Mouse (Mus musculus): ENCODE data around the gene Pgbd5. TPM values are rescaled to one million over a fixed set of nuclear protein-coding genes. Genes with fewer than 3 reads are reported as not detected.
A peak's percentile ranks its signal among the peaks of the same experiment; 100 is the strongest.

Pgbd5 gene
- 1 to 10 TPM; 9.1 to 9.5 TPM for total RNA-seq (2021)
- long read RNA-seq, experiment 1, transcript Pgbd5-201 (7 exons, 2,824 nt), result major isoform, 16 of 17 reads
- long read RNA-seq, experiment 1, partial matches to known transcripts, result 0 of 17 reads
- long read RNA-seq, experiment 1, other reads (novel, unspliced or antisense), result 1 of 17 reads
- long read RNA-seq, experiment 2, transcript Pgbd5-201 (7 exons, 2,824 nt), result major isoform, 16 of 20 reads
- long read RNA-seq, experiment 2, partial matches to known transcripts, result 2 of 20 reads
- long read RNA-seq, experiment 2, other reads (novel, unspliced or antisense), result 2 of 20 reads

DNA sequence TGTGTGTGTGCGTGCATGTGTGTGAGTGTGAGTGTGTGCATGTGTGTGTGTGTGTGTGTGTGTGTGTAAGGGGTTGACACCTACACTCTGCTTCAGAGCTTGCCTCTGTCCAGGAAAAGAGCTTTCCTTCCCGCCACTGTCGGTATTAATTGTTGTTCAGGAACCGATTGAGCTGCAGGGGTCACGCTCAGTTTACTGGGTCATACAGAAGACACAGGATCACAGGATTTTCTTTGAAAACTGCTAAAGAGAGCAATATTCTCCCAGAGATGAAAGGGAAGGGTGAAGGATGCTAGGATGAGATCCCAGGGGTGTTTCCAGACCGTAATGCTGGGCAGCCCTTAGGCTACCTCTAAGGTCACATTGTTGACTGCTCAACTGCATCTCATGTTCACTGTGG is at the start of gene Pgbd5:
Gene Pgbd5, minus strand, starts transcription at position 101 of the 400 bp plus-strand sequence.
- DNase-seq (ENCODE audit: low spot score in 2 of 2), result no peak

DNA sequence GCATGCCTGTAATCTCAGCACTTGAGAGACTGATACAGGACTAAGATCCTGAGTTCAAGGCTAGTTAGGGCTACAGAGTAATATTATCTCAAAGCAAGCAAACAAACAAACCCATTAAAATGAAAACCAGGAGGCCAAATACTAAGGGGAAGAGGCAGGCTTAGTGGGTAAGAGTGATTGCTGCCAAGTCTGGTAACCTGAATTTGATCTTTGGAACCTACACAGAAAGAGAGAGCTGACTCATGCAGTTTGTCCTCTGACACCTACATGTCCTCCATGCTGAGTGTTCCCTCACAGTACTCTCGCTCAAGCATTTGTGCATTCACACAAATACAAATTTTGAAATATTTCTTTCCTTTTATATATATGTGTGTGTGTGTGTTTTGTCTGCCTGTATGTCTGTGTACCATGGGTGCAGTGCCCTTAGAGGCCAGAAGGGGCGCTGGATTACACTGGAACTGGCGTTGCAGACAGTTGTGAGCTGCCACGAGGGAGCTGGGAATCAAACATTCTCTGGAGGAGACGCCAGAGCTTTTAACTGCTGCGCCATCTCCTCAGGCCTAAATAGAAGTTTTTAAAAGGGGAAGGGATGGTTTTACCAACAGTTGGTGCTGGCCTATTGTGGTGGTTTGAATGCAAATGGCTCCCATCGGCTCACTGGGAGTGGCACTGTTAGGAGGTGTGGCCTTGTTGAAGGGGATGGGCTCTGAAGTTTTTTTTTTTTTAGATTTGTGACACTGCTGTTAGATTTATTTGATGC is 44.1 kb upstream of the Pgbd5 start:
- no peak for DNase-seq (ENCODE audit: low spot score in 2 of 2)

DNA sequence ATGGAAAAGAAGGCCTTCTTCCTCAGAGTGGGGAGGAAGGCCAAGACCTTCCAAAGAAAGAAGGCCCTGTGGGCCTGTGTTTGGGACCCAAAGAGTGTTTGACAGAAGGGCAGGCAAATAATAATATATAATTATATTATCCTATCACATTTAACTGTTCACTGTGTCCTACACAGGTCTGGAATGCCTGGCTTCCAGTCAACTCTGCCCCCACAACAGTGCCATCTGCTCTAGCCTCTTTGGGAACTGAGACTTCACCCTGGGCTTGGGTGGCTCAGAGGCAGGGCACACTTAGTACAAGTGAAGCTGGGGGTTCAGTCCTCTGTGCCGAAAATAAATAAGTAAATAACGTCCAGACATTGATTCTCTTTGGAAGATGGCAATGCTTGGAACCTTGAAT is 43.3 kb upstream of the Pgbd5 start:
- no peak for DNase-seq (ENCODE audit: low spot score in 2 of 2)

DNA sequence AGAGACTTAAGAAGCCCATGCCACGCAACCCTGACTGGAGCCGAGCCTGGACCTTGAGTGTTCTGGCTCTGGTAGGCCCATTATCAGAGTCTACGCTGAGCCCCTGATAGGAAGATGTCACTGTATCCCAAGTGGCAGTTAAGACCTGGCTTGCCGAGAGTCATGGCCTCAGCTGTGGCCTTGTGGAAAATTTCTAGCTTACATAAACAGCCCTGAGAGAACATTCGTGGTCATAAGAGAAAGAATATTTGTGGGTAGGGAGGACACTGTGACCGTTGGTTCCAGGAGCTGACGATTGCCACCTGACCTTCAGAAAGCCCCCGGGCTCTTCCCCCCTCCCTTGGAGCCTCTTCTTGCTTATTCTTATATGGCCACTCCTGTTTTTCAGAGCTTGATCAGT is 40.9 kb upstream of the Pgbd5 start:
- no peak for DNase-seq (ENCODE audit: low spot score in 2 of 2)

DNA sequence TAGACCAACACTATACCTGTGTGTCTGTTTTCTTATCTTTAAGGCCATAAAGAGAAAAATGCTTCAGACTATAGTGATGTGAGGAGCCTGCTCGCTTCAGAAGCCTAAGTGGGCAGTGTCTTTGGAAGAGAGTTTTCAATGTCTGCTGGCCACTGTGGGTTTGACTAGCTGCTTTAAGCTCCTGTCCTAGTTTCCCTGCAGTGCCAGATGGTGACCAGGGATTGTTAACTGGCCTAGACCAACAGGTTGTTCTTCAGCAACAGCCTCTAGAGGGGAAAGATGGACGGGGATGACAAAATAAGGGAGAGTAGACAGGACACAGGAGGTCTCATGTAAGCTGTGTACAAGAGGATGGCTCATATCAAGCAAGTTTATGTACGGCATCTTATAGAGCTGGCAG is 39.8 kb upstream of the Pgbd5 start:
- no peak for DNase-seq (ENCODE audit: low spot score in 2 of 2)

DNA sequence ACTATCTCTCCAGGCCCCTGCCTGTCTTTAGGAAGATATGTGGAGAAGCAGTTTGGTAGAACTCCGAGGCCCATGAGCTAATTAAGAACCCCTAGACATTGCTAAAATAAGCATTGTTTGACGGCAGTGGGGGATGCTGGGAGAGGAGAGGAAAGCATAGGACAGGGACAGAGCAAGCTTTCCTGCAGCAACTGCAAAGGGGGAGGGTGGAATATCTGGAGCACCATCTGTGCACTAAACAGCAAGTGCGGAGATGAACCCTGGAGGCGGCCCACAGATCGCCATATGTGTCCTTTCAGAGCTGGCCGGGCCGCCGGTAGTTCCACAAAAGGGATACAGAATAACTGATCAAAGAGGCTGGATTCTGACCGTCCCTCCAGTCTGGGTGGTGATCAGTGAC is 37.2 kb upstream of the Pgbd5 start:
- DNase-seq (ENCODE audit: low spot score in 2 of 2), result no peak

DNA sequence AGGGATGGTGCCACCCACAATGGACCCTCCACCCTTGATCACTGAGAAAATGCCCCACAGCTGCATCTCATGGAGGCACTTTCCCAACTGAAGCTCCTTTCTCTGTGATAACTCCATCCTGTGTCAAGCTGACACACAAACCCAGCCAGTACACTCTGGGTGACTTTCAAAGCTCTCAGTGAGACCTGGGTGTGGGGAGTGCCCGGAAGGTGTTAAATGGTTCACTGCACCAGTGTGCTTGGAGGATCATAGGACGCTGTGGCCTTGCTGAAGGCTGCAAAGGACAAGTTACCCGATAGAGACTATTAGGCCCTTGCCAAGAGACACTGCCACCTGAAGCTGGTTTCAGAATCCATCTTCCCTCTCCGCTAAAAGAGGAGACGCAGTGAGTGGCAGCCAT is 36.2 kb upstream of the Pgbd5 start:
- no peak for DNase-seq (ENCODE audit: low spot score in 2 of 2)

DNA sequence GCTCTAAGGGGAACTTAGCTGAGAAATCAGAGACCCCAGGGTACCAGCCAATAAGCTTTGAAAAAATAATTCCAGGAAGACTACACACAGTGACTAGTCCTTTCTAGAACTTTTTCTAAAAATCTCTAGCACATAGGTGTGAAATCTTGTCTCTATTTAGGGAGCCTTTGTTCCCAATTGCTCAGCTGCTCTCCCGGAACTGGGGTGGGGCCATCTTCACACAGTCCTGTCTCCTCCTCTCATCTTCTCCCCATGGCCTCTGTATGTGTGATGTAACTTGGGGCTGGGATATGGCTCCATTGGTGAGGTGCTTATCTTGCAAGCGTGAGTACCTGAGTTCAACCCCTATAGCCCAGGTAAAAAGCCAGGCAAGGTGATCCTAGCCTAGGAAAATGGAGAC is 25.2 kb upstream of the Pgbd5 start:
- no peak for DNase-seq (ENCODE audit: low spot score in 2 of 2)

DNA sequence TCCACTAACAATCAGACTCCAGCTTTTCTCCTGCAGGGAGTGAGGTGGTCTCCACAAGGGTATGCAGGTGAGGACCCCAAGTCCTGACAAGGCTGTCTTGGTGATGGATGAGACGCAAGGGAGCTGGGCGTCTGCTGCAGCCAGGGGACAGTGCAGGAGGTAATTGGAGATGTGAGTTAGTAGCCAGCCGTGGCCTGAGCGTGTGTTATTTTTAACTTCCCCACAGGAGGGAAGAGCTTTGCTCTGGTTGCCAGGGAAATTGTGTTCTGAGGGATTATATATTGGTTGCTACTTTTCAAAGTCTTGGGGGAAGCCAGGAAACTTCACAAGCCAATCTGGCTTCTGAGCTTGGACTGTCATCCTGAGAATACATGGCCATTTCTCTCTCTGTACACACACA is 23.7 kb upstream of the Pgbd5 start:
- no peak for DNase-seq (ENCODE audit: low spot score in 2 of 2)

DNA sequence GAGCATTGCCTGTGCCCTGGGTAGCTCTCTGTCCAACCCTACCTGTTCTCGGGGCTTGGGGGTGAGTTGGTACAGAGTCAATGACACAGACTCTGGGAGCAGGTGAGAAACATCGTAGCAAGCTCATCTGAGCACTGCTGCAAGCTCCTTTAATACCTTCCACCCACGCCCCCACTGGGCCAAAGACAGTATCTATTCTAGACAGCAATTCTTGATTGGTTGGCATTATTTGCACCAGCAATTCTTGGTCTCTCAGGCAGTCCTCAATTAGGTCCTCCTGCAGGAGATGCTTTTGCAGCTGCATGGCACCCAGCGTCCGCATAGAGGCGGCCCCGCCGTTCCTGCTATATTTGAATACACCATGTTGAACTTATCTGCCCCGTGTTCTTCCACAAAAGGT is 22.7 kb upstream of the Pgbd5 start:
- no peak for DNase-seq (ENCODE audit: low spot score in 2 of 2)

DNA sequence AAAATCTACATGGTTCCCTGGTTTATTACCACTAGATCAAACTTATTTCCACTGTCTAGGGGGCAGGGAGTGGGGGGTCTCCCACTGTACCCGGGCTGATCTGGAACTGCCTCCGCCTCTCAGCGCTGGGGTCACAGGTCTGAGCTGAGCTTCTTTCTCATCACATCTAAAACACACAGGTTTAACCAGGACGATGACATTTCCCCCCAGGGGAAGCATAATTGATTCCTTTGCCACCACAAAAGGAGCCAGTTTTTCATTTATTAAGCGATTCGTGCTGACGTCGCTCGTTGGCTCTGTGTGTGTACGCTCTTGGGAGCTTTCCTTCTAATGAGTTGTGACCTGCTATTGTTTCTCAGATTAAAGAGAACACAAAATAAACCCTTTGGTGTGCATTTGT is 21.6 kb upstream of the Pgbd5 start:
- no peak for DNase-seq (ENCODE audit: low spot score in 2 of 2)

DNA sequence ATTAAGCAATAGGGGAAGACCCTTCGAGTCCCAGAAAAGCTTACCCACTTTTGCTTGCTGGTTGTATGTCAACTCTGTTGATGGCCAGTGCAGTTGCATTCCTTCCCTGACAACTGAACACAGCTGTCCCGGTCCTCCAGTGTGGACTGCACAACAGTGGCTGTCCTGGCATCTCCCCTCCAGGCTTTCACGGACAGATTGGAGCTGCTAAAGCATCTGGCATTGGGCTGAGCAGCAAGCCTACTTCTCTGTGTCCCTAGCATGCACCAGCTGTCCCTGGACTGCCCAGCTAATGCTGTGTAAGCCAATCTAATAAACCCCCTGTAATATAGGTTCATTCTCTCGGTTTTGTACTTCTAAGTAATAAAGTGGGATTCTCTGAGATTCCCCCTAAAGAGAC is 21.2 kb upstream of the Pgbd5 start:
- no peak for DNase-seq (ENCODE audit: low spot score in 2 of 2)

DNA sequence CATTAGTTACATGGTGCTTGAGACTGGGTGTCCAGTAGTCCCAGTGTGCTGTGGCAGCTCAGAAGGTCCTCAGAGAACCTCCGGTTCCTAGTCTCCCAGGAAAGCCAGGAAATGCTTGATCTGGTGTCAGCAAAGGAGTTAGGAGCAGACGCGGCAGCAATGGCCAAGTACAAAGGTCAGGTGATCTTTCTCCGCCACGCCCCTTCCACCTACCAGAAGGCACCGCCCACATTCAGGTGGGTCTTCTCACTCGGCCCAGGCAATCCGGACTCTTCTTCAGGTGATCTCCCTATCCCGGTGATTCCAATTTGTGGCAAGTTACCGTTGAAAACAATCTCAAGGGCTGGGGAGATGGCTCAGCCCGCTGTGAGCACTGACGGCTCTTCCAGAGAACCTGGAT is 20.2 kb upstream of the Pgbd5 start:
- DNase-seq (ENCODE audit: low spot score in 2 of 2), result no peak

DNA sequence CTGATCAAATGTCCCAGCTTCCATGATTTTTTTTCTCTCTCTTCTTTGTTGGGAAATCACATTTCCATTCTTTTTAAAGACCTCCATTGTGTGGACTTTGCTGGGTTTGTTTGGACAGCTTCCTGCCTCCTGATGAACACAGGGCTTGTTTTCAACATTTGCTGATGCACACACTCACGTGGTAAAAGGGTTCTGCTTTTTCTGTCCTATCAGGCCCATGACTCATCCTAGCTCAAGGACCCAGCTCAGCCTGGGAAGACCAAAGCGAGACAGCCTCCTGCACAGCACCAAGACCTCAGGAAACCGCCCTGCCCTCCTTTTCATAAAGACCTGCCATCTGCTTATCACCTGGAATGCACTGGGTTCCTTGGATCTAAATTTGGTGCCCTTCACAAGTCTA is 15.9 kb upstream of the Pgbd5 start:
- no peak for DNase-seq (ENCODE audit: low spot score in 2 of 2)

DNA sequence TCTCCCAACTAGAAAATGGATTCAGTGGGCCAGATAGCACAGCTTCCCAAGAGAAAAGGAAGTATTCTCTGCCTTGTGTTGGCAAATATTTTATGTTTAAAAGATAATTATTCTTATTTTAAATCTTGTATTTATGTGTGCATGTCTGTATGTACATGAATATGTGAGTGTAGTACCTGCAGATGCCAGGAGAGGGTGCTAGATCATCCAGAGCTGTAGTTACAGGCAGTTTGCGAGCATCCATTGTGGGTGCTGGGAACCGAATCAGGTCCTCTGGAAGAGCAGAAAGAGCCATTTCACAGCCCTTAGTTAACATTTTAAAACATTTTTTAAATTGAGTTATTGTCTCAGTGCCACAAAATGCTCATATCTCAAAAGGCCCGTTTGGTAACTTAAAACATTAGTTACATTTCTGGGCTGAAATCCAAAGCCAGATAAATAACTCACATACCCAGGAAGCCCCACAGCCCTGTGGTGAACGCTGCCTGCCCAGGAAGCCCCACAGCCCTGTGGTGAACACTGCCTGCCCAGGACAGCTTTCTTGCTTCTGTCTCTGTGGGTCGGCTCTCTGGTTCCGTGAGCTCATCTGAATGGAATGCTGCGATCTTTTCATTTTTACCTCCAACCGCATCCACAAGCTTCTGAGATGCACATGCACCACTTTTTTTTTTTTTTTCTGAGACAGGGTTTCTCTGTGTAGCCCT is 10.9 kb upstream of the Pgbd5 start:
- no peak for DNase-seq (ENCODE audit: low spot score in 2 of 2)

DNA sequence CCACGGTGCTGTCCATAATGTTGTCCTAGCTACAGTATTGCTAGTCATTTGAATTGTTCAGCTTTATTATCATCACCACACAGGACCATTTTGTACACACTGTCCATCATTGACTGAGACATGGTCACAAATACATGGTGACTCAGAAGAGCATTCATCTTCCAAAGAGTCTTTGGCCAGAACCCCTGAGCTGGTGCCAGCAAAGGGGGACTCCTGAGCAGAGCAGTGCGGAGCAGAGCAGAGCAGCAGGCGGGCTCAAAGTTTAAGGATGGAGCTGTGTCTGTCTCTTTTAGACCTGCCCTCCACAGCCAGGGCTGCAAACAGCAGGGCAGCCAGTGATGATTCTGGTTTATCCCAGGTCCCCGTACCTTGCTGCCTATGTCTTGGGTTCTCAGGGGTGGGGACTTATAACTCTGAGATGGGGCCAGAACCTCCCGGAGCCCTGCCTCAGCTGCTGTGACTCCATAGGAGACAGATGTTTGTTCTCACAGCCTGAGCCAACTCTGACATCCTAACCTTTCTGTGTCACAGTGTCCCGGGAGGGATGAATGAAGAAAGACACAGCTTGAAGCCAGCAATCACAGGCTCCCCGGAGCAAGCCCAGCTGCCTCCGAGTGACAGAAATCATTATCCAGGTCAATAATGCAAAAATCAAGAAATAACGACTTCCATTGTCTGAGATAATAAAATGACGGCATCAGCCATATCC is 9.7 kb upstream of the Pgbd5 start:
- DNase-seq (ENCODE audit: low spot score in 2 of 2), result no peak

DNA sequence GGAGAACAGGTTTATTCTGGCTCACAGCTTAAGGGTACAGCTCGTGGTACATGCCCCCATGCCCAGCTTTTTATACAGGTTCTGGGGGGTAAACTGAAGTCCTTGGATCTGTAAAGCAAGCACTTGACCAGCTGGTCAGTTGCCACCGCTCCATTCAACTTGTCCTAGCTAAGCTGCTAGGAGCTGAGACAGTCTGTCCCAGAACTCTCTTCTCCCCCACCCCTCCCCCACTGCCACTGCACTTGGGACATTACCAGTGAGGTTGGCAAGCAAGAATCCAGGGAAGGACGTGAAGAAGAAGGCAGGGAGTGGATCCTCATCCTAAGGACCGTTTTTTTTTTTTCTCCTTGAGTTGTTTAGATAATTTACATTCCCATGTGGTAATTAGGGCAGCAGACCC is 2.7 kb downstream of the Pgbd5 start:
- DNase-seq (ENCODE audit: low spot score in 2 of 2), result no peak

DNA sequence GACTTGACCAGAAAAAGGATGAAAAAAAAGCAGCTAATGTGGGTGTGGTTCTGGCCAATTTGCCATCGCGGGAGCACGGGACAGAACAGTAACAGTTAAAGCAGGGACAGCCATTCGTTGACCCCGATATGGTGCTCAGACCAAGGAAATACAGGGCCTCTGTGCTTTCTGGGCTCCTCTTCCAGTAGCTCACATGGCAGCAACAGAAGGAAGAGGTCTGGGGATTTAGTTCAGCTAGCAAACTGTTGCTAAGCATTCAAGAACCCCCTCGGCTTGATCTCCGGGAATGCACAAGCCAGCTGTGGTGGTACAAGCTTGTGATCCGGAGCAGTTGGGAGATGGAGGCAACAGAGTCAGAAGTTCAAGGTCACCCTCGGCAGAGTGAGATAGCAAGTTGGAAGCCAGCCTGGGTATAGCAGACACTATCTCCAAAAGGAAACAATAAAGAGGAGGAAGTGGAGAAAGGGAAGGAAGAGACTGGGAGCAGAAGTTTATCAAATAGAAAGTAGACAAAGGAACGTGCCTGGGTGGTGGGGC is 3.7 kb downstream of the Pgbd5 start:
- no peak for DNase-seq (ENCODE audit: low spot score in 2 of 2)

DNA sequence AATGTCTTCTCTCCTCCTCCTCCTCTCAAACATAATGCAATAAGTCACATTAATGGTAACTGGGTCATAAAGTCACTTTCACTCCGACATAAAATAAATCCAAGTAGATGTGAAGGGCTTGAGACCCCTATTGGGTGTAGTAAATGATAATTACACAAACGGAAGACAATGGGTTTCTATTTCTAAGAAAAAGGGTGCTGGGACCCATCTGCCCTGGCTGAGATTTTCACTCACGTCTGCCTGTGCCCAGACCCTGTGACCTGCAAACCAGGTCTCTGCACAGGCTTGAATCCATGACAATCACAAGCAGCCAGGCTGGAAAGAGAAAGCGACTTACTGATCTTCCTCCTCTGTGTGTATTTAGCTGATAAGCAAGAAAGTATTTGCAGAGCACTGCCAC is 4.3 kb downstream of the Pgbd5 start:
- no peak for DNase-seq (ENCODE audit: low spot score in 2 of 2)

DNA sequence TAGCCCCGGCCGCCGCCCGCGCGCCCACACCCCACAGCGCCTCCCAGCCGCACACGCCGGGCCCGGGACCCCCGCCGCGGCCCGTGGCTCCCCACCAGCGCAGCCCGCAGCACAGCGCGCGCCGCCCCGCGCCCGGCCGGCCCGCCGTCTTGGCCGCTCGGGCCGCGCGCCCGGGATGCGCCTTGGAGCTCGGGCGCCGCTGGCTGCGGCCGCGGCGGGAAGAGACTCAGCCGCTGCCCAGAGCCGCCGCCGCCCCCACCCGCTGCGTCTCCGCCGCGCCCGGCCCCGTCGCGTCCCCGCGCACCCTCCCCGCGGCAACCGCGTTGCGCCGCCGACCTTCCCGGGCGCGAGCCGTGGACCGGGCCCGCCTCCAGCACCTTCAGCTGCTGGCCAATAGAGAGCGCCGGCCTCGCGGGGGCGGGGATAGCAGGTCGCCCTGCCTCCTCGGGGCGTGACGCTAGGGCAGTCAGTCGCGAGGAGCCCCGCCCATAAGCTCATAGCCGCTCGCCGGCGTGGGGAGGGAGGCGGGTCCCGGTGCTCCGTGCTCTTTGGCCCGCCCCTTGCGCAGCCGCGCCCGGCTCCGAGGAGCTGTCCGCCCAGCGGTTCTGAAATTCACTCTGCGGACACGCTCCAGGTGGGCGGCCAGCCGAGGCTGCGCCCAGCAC is 5.2 kb downstream of the Pgbd5 start:
- DNase-seq (ENCODE audit: low spot score in 2 of 2), result peak; percentile 85 to 93

Data from adrenal gland, postnatal 4 days (tissue).